Mouse (Mus musculus) 416B (cell line): ENCODE results near the gene Znrf3.

ENCODE experiments used
- DNase-seq: peaks from one replicate; pipeline ENCODE4 v3.0.0; 2011; ENCODE audit warnings: low read depth

Znrf3 gene

GRCm38 (mm10) chr11:5239706-5240690 lies 204.6 kb downstream of the Znrf3 start:
- no peak for DNase-seq
